Mouse (Mus musculus): ENCODE measurements around the gene Rgsl1.

GRCm38 (mm10) chr1:153749211-153749801 is 94.6 kb downstream of the Rgsl1 start, which contains the start of gene Rnasel:
- TF ChIP-seq CTCF (IDR thresholded peaks at IDR 0.05; ENCODE audit: low read depth, low read length) (peak; percentile 26), POLR2A (IDR thresholded peaks at IDR 0.05; ENCODE audit: borderline replicate concordance, low read depth, low read length) (no peak)

Measured in bone marrow macrophage, adult 2 months (primary cell).